Mouse (Mus musculus): ENCODE data around the gene Fdxacb1. TPM values are rescaled to one million over a fixed set of nuclear protein-coding genes. Genes with fewer than 3 reads are reported as not detected.
A peak's percentile ranks its signal among the peaks of the same experiment; 100 is the strongest.

Fdxacb1 gene
- polyA plus RNA-seq (2015; fragmentation: Nextera tagmentation; extraction: Ambion mirVana): 11.5 and 12.3 TPM in 2 replicates

DNA sequence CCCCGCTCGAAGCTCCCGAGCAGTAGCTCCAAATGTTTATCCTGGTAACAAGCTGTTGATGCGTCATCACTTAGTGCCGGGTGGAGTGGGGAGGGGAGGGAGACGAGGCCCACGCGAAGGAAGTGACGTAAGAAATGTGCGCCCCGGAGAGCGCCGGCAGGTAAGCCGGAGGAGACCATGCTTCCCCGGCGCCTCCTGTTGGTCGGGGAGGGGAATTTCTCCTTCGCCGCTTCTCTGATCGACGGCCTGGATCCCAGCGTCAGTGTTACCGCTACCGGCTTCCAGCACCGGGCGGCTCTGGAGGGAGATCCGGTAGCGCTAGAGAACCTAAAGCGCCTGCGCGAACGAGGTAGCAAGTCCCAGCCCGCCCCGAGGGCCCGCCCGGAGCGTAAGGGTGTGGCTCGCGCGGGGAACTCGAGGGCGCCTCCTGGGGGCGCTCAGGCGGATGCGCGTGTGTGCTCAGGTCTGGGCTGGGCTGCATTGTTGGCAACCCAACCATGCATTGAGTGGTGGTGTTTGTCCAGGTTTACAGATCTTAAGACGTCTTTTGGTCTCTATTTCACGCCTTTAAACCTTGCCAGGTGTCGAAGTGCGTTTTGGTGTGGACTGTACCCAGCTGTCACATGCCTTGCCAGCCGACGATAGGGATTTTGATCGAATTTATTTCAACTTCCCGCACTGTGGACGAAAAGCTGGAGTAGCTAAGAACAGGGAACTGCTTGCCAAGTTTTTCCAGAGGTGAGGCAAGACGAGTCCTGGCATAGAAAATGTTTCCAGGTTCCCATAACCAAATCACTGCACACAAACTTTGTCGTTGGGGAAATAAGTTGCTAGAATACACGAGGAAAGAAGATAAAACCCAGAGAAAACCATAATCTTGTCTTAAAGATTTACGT is at the start of gene Fdxacb1:
Fdxacb1 (plus strand) TSS at position 130 of the 896 bp plus-strand sequence.
- no peaks in the 10 kb centered on the region for H3K27me3 ChIP-seq
- H3K4me1 ChIP-seq (replicated peaks): peaks cover 21% of the 10 kb centered on the region
- peak within 1 kb of the TSS; percentile 84 for H3K4me2 ChIP-seq
- ATAC-seq (ENCODE audit: low FRiP score): peak; percentile 95
- H3K9me3 ChIP-seq: no peaks in the 10 kb centered on the region
- 4% methylated on average over 59 of the region's 59 CpGs for WGBS
- peak within 1 kb of the TSS; percentile 81 for H3K9ac ChIP-seq
- H3K4me3 ChIP-seq: peak within 1 kb of the TSS; percentile 63
- H3K27ac ChIP-seq: peak within 1 kb of the TSS; percentile 88
- peaks cover 17% of the 10 kb centered on the region for H3K36me3 ChIP-seq

DNA sequence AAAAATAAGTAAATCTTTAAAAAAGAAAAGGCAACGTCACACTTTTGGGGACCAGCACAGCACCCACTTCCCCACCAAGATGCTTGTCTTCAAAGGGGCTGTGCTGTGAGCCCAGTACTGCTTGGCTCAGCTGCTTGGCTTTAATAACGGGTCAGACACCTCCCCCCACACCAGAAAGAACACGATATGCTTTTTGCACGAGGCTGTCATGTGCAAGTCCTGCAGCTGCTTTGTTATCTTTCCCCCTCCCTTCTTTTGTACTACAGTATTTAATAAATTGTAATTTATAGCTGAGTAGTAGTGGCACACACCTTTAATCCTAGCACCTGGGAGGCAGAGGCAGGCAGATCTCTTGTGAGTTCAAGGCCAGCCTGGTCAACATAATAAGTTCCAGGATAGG is 49.2 kb upstream of the Fdxacb1 start:
- no peak for ATAC-seq (ENCODE audit: low FRiP score)
- Histone ChIP-seq H3K4me3 (no peak overlapping the region), H3K27ac (no peak overlapping the region), H3K9me3 (no peaks in the 10 kb centered on the region), H3K36me3 (peaks cover 22% of the 10 kb centered on the region), H3K9ac (no peak overlapping the region), H3K4me1 (replicated peaks) (peaks cover 27% of the 10 kb centered on the region), H3K4me2 (no peak overlapping the region), H3K27me3 (no peaks in the 10 kb centered on the region)
- WGBS: 86% methylated on average over 4 of the region's 4 CpGs

DNA sequence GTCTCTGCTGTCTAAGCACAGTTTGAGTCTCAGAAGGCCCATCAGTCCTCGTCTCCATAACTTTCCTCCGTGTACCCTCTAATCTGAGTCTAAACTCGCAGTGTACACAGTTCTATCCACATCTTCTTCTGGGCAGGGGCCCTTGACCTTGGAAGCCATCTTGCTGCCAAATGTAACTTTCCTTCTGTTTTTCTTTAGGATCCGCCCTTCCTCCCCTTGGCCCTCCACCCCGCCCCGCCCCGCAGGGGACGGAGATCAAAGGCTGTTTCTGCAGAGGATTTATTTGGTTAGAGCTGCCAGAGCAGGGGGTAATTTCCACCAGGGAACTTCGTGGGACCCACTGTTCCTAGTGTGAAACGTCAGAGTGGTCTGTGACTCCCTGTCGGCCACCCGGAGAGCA is 47.0 kb upstream of the Fdxacb1 start:
- no peak overlapping the region for H3K4me2 ChIP-seq
- no peak overlapping the region for H3K9ac ChIP-seq
- no peaks in the 10 kb centered on the region for H3K27me3 ChIP-seq
- no peak overlapping the region for H3K27ac ChIP-seq
- H3K4me1 ChIP-seq (replicated peaks): peaks cover 49% of the 10 kb centered on the region
- peaks cover 21% of the 10 kb centered on the region for H3K36me3 ChIP-seq
- WGBS: 43% methylated on average over 12 of the region's 12 CpGs
- no peak overlapping the region for H3K4me3 ChIP-seq
- ATAC-seq (ENCODE audit: low FRiP score): no peak
- no peaks in the 10 kb centered on the region for H3K9me3 ChIP-seq

DNA sequence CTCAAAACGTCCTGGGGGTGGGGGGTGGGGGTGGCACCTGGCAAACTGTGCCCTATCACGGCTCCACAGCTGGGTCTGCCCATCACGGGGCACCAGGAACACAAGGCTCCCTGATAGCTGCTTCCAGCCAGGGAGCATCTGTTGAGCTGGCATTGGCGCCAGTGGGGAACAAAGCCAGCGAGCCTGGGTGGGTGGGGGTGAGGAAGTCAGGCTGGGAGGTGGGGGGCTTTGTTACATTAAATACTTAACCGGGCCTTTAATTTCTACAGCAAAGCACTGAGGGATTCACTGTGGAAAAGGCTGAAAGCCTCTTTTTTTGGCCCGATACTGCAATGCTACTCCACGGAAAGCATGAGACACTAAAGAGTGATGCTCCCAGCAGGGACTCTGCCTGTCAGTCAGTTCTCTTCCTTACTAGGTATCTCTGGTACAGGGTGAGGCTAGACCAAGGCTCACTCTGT is 45.6 kb upstream of the Fdxacb1 start:
- H3K36me3 ChIP-seq: peaks cover 10% of the 10 kb centered on the region; the same call in 1 of the 2 replicates
- H3K27ac ChIP-seq: peak overlapping the region; percentile 83
- peaks cover 63% of the 10 kb centered on the region for H3K4me1 ChIP-seq (replicated peaks)
- ATAC-seq (ENCODE audit: low FRiP score): peak; percentile 23; the same call in 1 of the 2 replicates
- no peaks in the 10 kb centered on the region for H3K9me3 ChIP-seq
- H3K9ac ChIP-seq: no peak overlapping the region
- no peak overlapping the region for H3K4me3 ChIP-seq
- H3K4me2 ChIP-seq: peak overlapping the region; percentile 22
- no peaks in the 10 kb centered on the region for H3K27me3 ChIP-seq
- WGBS: 27% methylated on average over 8 of the region's 8 CpGs

DNA sequence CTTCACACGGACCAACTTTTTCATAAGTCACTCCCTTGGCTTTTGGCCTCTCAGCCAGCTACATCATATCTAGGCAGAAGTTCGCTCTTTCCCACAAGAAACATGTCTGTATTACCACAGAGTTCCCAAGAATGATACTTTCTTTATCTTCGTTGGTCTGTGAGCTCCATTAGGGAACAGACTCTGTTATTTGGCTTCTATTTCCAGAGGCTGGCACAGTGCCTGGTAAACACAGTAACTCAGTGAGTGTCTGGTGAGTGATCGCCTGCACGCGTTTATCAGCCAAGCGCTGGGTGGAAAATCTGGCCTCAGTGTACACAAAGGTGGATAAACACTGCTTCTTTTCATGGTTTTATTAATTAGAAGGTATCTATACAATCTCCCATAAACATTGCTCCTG is 44.6 kb upstream of the Fdxacb1 start:
- Histone ChIP-seq H3K36me3 (peaks cover 5% of the 10 kb centered on the region; the same call in 1 of the 2 replicates), H3K4me1 (replicated peaks) (peaks cover 65% of the 10 kb centered on the region), H3K4me2 (peak overlapping the region; percentile 37), H3K9ac (0 out of 2 replicates have a peak overlapping the region, but pooled peaks have one; percentile 35), H3K4me3 (0 out of 2 replicates have a peak overlapping the region, but pooled peaks have one; percentile 9), H3K27me3 (no peaks in the 10 kb centered on the region), H3K9me3 (no peaks in the 10 kb centered on the region), H3K27ac (peak overlapping the region; percentile 83)
- ATAC-seq (ENCODE audit: low FRiP score): no peak
- WGBS: 41% methylated on average over 7 of the region's 7 CpGs

DNA sequence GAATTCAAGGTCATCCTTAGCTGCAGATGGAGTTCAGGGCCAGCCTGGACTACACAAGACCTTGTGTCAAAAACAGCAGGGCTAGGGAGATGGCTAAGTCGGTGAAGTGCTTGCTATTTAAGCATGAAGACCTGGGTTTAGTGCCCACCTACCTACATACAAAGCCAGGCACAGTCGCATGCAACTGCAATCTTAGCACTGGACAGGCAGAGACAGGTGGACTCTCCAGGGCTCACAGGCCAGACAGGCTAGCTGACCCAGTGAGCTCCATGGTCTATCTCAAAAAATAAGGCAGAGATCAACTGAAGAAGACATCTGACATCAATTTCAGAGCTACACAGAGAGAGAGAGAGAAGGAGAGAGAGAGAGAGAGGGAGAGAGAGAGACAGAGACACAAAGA is 43.9 kb upstream of the Fdxacb1 start:
- H3K4me2 ChIP-seq: peak overlapping the region; percentile 83
- H3K9ac ChIP-seq: peak overlapping the region; percentile 62
- H3K36me3 ChIP-seq: peaks cover 5% of the 10 kb centered on the region; the same call in 1 of the 2 replicates
- WGBS: 75% methylated on average over 2 of the region's 2 CpGs
- H3K27ac ChIP-seq: peak overlapping the region; percentile 91
- H3K27me3 ChIP-seq: no peaks in the 10 kb centered on the region
- peak overlapping the region; percentile 4; the same call in 1 of the 2 replicates for H3K4me3 ChIP-seq
- no peak for ATAC-seq (ENCODE audit: low FRiP score)
- no peaks in the 10 kb centered on the region for H3K9me3 ChIP-seq
- peaks cover 70% of the 10 kb centered on the region for H3K4me1 ChIP-seq (replicated peaks)

DNA sequence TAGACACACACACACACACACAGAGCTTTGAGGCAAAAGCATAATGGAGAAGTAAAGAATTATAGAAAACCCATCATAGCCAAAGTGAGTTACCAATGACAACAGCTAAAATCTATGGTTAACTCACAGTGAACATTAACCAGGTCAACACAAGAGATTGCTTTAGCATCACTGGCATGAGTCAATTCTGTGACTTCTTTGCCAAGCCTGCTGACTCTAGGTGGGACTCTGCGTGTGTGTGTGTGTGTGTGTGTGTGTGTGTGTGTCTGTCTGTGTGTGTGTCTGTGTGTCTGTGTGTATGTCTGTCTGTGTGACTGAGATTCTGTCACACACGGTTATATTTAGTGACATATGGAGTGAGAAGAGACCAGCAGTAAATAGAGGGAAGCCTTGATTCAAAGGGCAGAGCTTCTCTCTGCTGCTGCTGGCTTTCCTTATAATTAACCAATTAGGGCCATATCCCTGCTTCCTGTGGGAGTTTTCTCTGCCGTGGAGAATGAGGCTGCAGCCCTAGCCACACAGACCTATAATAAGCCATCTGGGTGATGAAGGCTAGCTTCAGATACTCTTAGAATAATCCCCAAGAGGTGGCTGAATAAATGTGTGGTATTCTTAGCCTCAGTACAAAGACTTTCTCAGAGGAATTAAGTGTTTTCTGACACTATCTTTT is 43.2 kb upstream of the Fdxacb1 start:
- ATAC-seq (ENCODE audit: low FRiP score): no peak
- Histone ChIP-seq H3K27me3 (no peaks in the 10 kb centered on the region), H3K27ac (peak overlapping the region; percentile 91), H3K4me2 (peak overlapping the region; percentile 83), H3K36me3 (0 out of 2 replicates have a peak, but pooled peaks cover 1% of the 10 kb centered on the region), H3K9ac (peak overlapping the region; percentile 62), H3K4me3 (peak overlapping the region; percentile 4; the same call in 1 of the 2 replicates), H3K9me3 (no peaks in the 10 kb centered on the region), H3K4me1 (replicated peaks) (peaks cover 70% of the 10 kb centered on the region)
- 40% methylated on average over 3 of the region's 3 CpGs for WGBS

DNA sequence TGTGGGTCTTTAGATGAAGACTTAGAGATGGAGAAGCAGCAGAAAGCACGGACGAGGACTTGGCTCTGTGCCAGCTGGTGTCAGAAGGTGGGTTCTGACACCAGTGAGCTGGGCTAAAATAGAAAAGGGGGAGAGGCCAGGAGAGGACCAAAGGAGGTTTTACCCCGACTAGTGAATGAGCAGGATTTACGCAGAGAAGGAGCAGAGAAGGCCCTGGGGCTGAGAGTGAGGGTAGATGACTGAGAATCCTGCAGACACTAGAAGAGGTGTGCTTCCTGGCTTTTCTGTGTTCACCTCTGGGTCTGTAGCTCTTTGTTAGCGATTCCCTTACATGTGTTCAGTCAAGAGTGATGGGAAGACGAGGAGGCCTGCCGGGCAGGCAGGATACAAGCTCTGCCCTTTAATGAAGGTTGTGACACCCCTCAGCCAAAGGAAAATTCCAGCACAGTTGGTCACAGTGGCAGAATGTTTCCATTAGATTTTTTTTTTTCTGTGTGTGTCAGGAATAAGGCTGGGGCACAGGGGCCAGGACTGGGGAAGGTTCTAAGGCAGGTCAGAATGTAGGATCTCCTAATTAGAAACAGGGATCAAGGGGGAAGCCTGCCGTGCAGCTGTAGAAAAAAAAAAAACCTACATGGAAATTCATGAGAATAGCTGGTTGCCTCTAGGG is 42.0 kb upstream of the Fdxacb1 start:
- H3K9me3 ChIP-seq: no peaks in the 10 kb centered on the region
- H3K9ac ChIP-seq: peak overlapping the region; percentile 87
- H3K27me3 ChIP-seq: no peaks in the 10 kb centered on the region
- 21% methylated on average over 8 of the region's 8 CpGs for WGBS
- H3K27ac ChIP-seq: peak overlapping the region; percentile 91
- H3K4me1 ChIP-seq (replicated peaks): peaks cover 68% of the 10 kb centered on the region
- no peak for ATAC-seq (ENCODE audit: low FRiP score)
- H3K4me2 ChIP-seq: peak overlapping the region; percentile 83
- H3K4me3 ChIP-seq: peak overlapping the region; percentile 59
- H3K36me3 ChIP-seq: no peaks in the 10 kb centered on the region

DNA sequence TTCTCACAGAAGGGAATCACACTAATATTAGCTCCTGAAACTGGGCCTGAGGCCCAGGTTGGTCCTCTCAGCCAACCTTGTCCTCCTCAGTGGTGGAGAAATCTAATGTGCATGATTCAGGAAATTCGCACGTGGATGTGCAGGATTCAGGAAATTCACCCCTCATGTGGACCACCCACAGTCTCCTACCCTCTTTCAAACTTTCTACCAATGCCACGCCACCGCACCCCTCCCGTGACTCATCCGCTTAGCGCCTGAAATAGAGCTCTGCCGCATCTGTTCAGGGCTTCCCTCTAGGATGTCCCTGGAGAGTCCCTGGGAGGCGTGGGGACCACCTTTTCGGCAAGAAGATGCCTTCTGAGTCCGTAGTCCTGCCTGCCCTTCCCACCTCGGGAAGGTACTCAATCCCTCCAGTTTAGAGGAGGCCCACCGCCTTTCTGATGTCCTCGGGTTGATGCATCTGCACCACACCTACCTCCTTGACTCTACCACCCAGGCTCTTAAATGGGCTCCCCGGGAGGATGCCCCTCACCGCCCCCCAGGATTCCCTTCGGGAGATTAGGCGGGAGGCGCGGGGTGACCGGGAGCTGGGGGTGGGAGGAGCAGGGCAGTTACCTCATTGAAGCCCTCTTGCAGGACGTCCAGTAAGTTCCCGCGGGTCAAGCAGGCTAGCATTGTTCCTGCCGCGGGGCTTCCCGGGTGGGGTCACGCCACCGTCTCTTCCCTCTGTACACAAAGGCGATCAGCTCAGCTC is 40.7 kb upstream of the Fdxacb1 start:
- no peaks in the 10 kb centered on the region for H3K27me3 ChIP-seq
- peak; percentile 19 for ATAC-seq (ENCODE audit: low FRiP score)
- H3K4me1 ChIP-seq (replicated peaks): peaks cover 59% of the 10 kb centered on the region
- H3K4me3 ChIP-seq: peak overlapping the region; percentile 59
- no peaks in the 10 kb centered on the region for H3K36me3 ChIP-seq
- peak overlapping the region; percentile 91 for H3K27ac ChIP-seq
- peak overlapping the region; percentile 83 for H3K4me2 ChIP-seq
- peak overlapping the region; percentile 87 for H3K9ac ChIP-seq
- H3K9me3 ChIP-seq: no peaks in the 10 kb centered on the region
- WGBS: 2% methylated on average over 30 of the region's 30 CpGs

DNA sequence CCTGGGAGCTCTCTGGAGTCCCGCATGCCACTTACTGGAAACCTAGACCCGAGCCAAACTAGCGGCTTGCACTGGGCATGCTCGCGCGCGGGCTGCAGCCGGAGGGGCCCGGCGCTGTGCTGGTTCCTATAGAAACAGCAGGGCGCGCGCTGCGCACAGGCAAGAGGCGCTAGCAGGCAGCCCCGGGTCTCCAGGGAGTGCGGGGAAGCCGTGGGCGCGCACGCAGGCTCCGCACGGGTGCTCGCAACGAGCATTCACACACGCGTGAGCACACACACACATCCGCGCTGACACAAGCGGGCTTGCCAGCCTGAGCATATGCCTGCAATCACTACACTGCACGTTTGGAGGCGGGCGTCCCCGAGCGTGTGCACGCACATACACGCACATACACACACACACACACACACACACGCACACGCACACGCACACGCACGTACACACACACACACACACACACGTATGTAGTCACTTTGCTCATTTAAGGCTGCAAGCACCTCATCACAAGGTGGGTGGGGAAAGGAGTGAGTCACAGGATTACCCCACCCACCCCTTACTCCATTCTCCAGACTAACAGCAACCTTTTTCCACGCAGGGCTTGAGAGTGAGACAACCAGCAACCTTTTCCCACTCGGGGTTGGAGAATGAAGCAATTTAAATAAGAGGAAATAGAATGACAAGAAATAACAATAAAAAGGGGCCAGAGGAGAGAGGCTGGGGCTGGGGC is 39.9 kb upstream of the Fdxacb1 start:
- H3K4me1 ChIP-seq (replicated peaks): peaks cover 55% of the 10 kb centered on the region
- H3K4me3 ChIP-seq: peak overlapping the region; percentile 59
- peak; percentile 96 for ATAC-seq (ENCODE audit: low FRiP score)

DNA sequence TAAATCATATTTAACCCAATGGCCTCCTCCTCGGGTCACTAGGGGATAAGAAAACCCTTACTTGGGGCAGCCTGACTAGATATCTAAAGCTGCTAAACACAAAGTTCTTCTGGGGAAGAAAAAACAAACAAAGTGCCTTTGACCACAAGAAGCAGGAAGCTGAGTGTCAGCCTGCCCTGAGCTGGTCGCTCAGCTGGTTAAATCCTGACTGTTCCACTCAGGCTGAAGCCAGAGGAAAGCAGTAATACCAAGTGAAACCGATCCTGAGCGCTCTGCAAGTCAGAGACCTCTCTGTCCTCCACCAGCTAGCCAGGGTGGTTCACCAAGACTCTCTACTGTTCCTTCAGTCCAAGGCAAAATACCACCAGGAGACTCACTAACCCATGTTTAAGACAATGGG is 38.4 kb upstream of the Fdxacb1 start:
- 69% methylated on average over 4 of the region's 4 CpGs for WGBS
- Histone ChIP-seq H3K4me1 (replicated peaks) (peaks cover 42% of the 10 kb centered on the region), H3K4me3 (no peak overlapping the region), H3K9me3 (no peaks in the 10 kb centered on the region), H3K27me3 (no peaks in the 10 kb centered on the region), H3K4me2 (no peak overlapping the region), H3K36me3 (no peaks in the 10 kb centered on the region), H3K27ac (peak overlapping the region; percentile 23; the same call in 1 of the 2 replicates), H3K9ac (no peak overlapping the region)
- ATAC-seq (ENCODE audit: low FRiP score): no peak

More for the DNA sequence above, 39.9 kb upstream of the Fdxacb1 start:
- H3K4me2 ChIP-seq: peak overlapping the region; percentile 83
- H3K9ac ChIP-seq: peak overlapping the region; percentile 87
- no peaks in the 10 kb centered on the region for H3K36me3 ChIP-seq
- WGBS: under 1% methylated on average over 40 of the region's 45 CpGs
- H3K9me3 ChIP-seq: no peaks in the 10 kb centered on the region
- no peaks in the 10 kb centered on the region for H3K27me3 ChIP-seq
- peak overlapping the region; percentile 91 for H3K27ac ChIP-seq

All from hindbrain, embryonic 13.5 days (tissue).